Mouse (Mus musculus) CH12.LX (cell line): ENCODE data around the gene Asic2. TPM values are rescaled to one million over a fixed set of nuclear protein-coding genes. Genes with fewer than 3 reads are reported as not detected.
A peak's percentile ranks its signal among the peaks of the same experiment; 100 is the strongest.

Experiments used
- DNase-seq: peaks from one replicate; pipeline ENCODE4 v3.0.0-alpha.2; 2013; ENCODE audit errors: extremely low read depth
- H3K27ac ChIP-seq: 2 replicates; pipeline ENCODE4 v1.5.1; 2012; ENCODE audit warnings: low read depth, mild to moderate bottlenecking, control low read depth, moderate library complexity; ENCODE audit not compliant: insufficient read depth
- H3K27me3 ChIP-seq: replicated peaks from 2 replicates; pipeline ENCODE3; 2012; ENCODE audit warnings: inconsistent platforms
- H3K36me3 ChIP-seq, 2 experiments: replicated peaks in 1 of 2; 2 replicates each; pipeline versions ENCODE3 to v1.6.1; 2012; ENCODE audit warnings: inconsistent platforms in 1 of 2, low read length in 1 of 2, mild to moderate bottlenecking in 1 of 2, mixed read lengths in 1 of 2, moderate library complexity in 1 of 2; ENCODE audit not compliant: control insufficient read depth in 1 of 2, insufficient read depth in 1 of 2
- H3K4me1 ChIP-seq, 2 experiments: 2 replicates each; pipeline ENCODE4 v1.6.1; 2012; ENCODE audit warnings: inconsistent platforms in 1 of 2, moderate library complexity in 1 of 2; ENCODE audit not compliant: insufficient read depth in 2 of 2, control insufficient read depth in 1 of 2
- H3K4me2 ChIP-seq: 2 replicates; pipeline ENCODE4 v1.6.1; 2012; ENCODE audit warnings: low read depth, mild to moderate bottlenecking, control low read depth; ENCODE audit not compliant: poor library complexity, insufficient read depth, severe bottlenecking
- H3K4me3 ChIP-seq, 3 experiments: fragments of 150-350 bp in 1 of 3; sonication (generic) in 1 of 3; replicated peaks in 1 of 3; 2 replicates each; pipeline versions ENCODE3 to v1.5.1; 2011 to 2012; ENCODE audit warnings: low read depth in 2 of 3, low read length in 2 of 3, mild to moderate bottlenecking in 2 of 3, moderate library complexity in 2 of 3, control low read depth in 1 of 3, improper control_type of control experiment in 1 of 3, inconsistent platforms in 1 of 3, mixed read lengths in 1 of 3; ENCODE audit not compliant: poor library complexity in 1 of 3
- H3K79me2 ChIP-seq: replicated peaks from 2 replicates; pipeline ENCODE4 v1.6.1; 2012; ENCODE audit warnings: mild to moderate bottlenecking, moderate library complexity; ENCODE audit not compliant: control insufficient read depth, poor library complexity, insufficient read depth, severe bottlenecking; ENCODE audit errors: extremely low read depth
- H3K9ac ChIP-seq: 2 replicates; pipeline ENCODE4 v1.6.1; 2012; ENCODE audit warnings: low read depth, mild to moderate bottlenecking, control low read depth, moderate library complexity; ENCODE audit not compliant: insufficient read depth
- H3K9me3 ChIP-seq: replicated peaks from 2 replicates; pipeline ENCODE3; 2012; ENCODE audit warnings: low read length, inconsistent platforms, mixed read lengths
- BHLHE40 ChIP-seq: IDR thresholded peaks from 2 replicates; pipeline ENCODE4 v1.6.1; 2011; ENCODE audit warnings: mild to moderate bottlenecking, low read depth, low read length, improper control_type of control experiment
- CHD1 ChIP-seq: IDR thresholded peaks from 2 replicates; pipeline ENCODE4 v1.6.1; 2012; ENCODE audit warnings: low read depth, low read length, improper control_type of control experiment, inconsistent platforms
- CHD2 ChIP-seq: IDR thresholded peaks from 2 replicates; pipeline ENCODE4 v1.6.1; 2011; ENCODE audit warnings: low read length, improper control_type of control experiment
- CTCF ChIP-seq, 2 experiments: IDR thresholded peaks in 1 of 2; conservative IDR thresholded peaks in 1 of 2; 2 replicates each; pipeline ENCODE4 v1.5.1; 2011 to 2012; ENCODE audit warnings: low read depth in 2 of 2, low read length in 2 of 2, improper control_type of control experiment in 1 of 2, inconsistent platforms in 1 of 2, mild to moderate bottlenecking in 1 of 2, moderate library complexity in 1 of 2
- E2F4 ChIP-seq: IDR thresholded peaks from 2 replicates; pipeline ENCODE4 v1.6.1; 2011; ENCODE audit warnings: low read depth, low read length, improper control_type of control experiment; ENCODE audit not compliant: insufficient replicate concordance
- ELF1 ChIP-seq: IDR thresholded peaks from 2 replicates; pipeline ENCODE4 v1.6.1; 2014; ENCODE audit warnings: low read depth, mild to moderate bottlenecking, inconsistent platforms, low read length, improper control_type of control experiment
- EP300 ChIP-seq: IDR thresholded peaks from 2 replicates; pipeline ENCODE4 v1.6.1; 2011; ENCODE audit warnings: low read length, improper control_type of control experiment
- ETS1 ChIP-seq: conservative IDR thresholded peaks from 2 replicates; pipeline ENCODE4 v1.6.1; 2012; ENCODE audit warnings: low read depth, mild to moderate bottlenecking, inconsistent platforms, low read length, improper control_type of control experiment, moderate library complexity
- GABPA ChIP-seq: IDR thresholded peaks from 2 replicates; pipeline ENCODE4 v1.6.1; 2012; ENCODE audit warnings: low read depth, low read length, improper control_type of control experiment, inconsistent platforms; ENCODE audit not compliant: insufficient replicate concordance
- HCFC1 ChIP-seq: IDR thresholded peaks from 2 replicates; pipeline ENCODE4 v1.6.1; 2012; ENCODE audit warnings: low read depth, mild to moderate bottlenecking, inconsistent platforms, low read length, improper control_type of control experiment
- IRF4 ChIP-seq: IDR thresholded peaks from 2 replicates; pipeline ENCODE4 v1.6.1; 2014; ENCODE audit warnings: low read depth, mild to moderate bottlenecking, inconsistent platforms, low read length, improper control_type of control experiment
- JUN ChIP-seq: IDR thresholded peaks from 2 replicates; pipeline ENCODE4 v1.6.1; 2011; ENCODE audit warnings: low read depth, mild to moderate bottlenecking, low read length, improper control_type of control experiment, moderate library complexity; ENCODE audit not compliant: insufficient read depth
- JUND ChIP-seq: conservative IDR thresholded peaks from 2 replicates; pipeline ENCODE4 v1.6.1; 2011; ENCODE audit warnings: low read depth, low read length, improper control_type of control experiment
- KAT2A ChIP-seq: IDR thresholded peaks from 2 replicates; pipeline ENCODE4 v1.6.1; 2012; ENCODE audit warnings: low read length, improper control_type of control experiment, inconsistent platforms; ENCODE audit not compliant: insufficient replicate concordance
- MAFK ChIP-seq: IDR thresholded peaks from 2 replicates; pipeline ENCODE4 v1.6.1; 2011; ENCODE audit warnings: low read length, improper control_type of control experiment; ENCODE audit not compliant: insufficient replicate concordance
- MAX ChIP-seq: IDR thresholded peaks from 2 replicates; pipeline ENCODE4 v1.6.1; 2011; ENCODE audit warnings: low read length, improper control_type of control experiment
- MAZ ChIP-seq: IDR thresholded peaks from 2 replicates; pipeline ENCODE4 v1.6.1; 2012; ENCODE audit warnings: low read depth, mild to moderate bottlenecking, inconsistent platforms, low read length, improper control_type of control experiment, moderate library complexity
- MEF2A ChIP-seq: IDR thresholded peaks from 2 replicates; pipeline ENCODE4 v1.6.1; 2014; ENCODE audit warnings: low read depth, mild to moderate bottlenecking, inconsistent platforms, low read length, improper control_type of control experiment, borderline replicate concordance
- MXI1 ChIP-seq: IDR thresholded peaks from 2 replicates; pipeline ENCODE4 v1.6.1; 2011; ENCODE audit warnings: mild to moderate bottlenecking, low read depth, low read length, improper control_type of control experiment
- MYC ChIP-seq: IDR thresholded peaks from 2 replicates; pipeline ENCODE4 v1.6.1; 2011; ENCODE audit warnings: low read depth, mild to moderate bottlenecking, improper control_type of control experiment, low read length
- NELFE ChIP-seq: IDR thresholded peaks from 2 replicates; pipeline ENCODE4 v1.6.1; 2011; ENCODE audit warnings: low read depth, low read length, improper control_type of control experiment
- NRF1 ChIP-seq: IDR thresholded peaks from 2 replicates; pipeline ENCODE4 v1.6.1; 2014; ENCODE audit warnings: low read depth, mild to moderate bottlenecking, inconsistent platforms, low read length, improper control_type of control experiment, moderate library complexity
- PAX5 ChIP-seq: IDR thresholded peaks from 2 replicates; pipeline ENCODE4 v1.6.1; 2012; ENCODE audit warnings: low read length, inconsistent platforms, mixed read lengths
- POLR2A ChIP-seq: IDR thresholded peaks from 2 replicates; pipeline ENCODE4 v1.6.1; 2011; ENCODE audit warnings: low read depth, mild to moderate bottlenecking, improper control_type of control experiment, low read length
- POLR2AphosphoS2 ChIP-seq: IDR thresholded peaks from 2 replicates; pipeline ENCODE4 v1.6.1; 2011; ENCODE audit warnings: low read depth, low read length, improper control_type of control experiment
- RAD21 ChIP-seq: IDR thresholded peaks from 2 replicates; pipeline ENCODE4 v1.6.1; 2011; ENCODE audit warnings: low read depth, mild to moderate bottlenecking, low read length, improper control_type of control experiment, moderate library complexity
- RCOR1 ChIP-seq: conservative IDR thresholded peaks from 2 replicates; pipeline ENCODE4 v1.6.1; 2012; ENCODE audit warnings: low read depth, mild to moderate bottlenecking, inconsistent platforms, low read length, improper control_type of control experiment
- SIN3A ChIP-seq: IDR thresholded peaks from 2 replicates; pipeline ENCODE4 v1.6.1; 2012; ENCODE audit warnings: low read length, improper control_type of control experiment, inconsistent platforms
- SMC3 ChIP-seq: IDR thresholded peaks from 2 replicates; pipeline ENCODE4 v1.6.1; 2011; ENCODE audit warnings: low read depth, low read length, improper control_type of control experiment
- TBP ChIP-seq: conservative IDR thresholded peaks from 2 replicates; pipeline ENCODE4 v1.6.1; 2011; ENCODE audit warnings: low read depth, low read length, improper control_type of control experiment
- TCF12 ChIP-seq: IDR thresholded peaks from 2 replicates; pipeline ENCODE4 v1.6.1; 2014; ENCODE audit warnings: low read depth, mild to moderate bottlenecking, inconsistent platforms, low read length, improper control_type of control experiment
- UBTF ChIP-seq: IDR thresholded peaks from 2 replicates; pipeline ENCODE4 v1.6.1; 2012; ENCODE audit warnings: low read depth, mild to moderate bottlenecking, inconsistent platforms, low read length, improper control_type of control experiment, moderate library complexity
- USF1 ChIP-seq: IDR thresholded peaks from 2 replicates; pipeline ENCODE4 v1.6.1; 2014; ENCODE audit warnings: low read depth, mild to moderate bottlenecking, inconsistent platforms, low read length, improper control_type of control experiment
- USF2 ChIP-seq: conservative IDR thresholded peaks from 2 replicates; pipeline ENCODE4 v1.6.1; 2011; ENCODE audit warnings: low read depth, low read length, improper control_type of control experiment
- ZC3H11A ChIP-seq: IDR thresholded peaks from 2 replicates; pipeline ENCODE4 v1.6.1; 2012; ENCODE audit warnings: low read depth, mild to moderate bottlenecking, inconsistent platforms, low read length, improper control_type of control experiment
- ZKSCAN1 ChIP-seq: IDR thresholded peaks from 2 replicates; pipeline ENCODE4 v1.6.1; 2012; ENCODE audit warnings: low read depth, inconsistent platforms, low read length, improper control_type of control experiment, borderline replicate concordance
- ZMIZ1 ChIP-seq: IDR thresholded peaks from 2 replicates; pipeline ENCODE4 v1.6.1; 2012; ENCODE audit warnings: low read depth, mild to moderate bottlenecking, inconsistent platforms, low read length, improper control_type of control experiment
- ZNF384 ChIP-seq: IDR thresholded peaks from 2 replicates; pipeline ENCODE4 v1.6.1; 2012; ENCODE audit warnings: low read depth, low read length, improper control_type of control experiment, inconsistent platforms
- dilution Hi-C: fragments of 300-500 bp; cut with MboI; formaldehyde crosslinking; loops from 2 replicates; pipeline ENCODE4 v1.14.3; 2020; ENCODE audit warnings: low sequenced_read_pairs; ENCODE audit not compliant: extremely low pct_unique_long_range_greater_than_20kb, extremely low pct_ligation_motif_present
- in situ Hi-C: fragments of 300-500 bp; cut with MboI; formaldehyde crosslinking; loops from 3 replicates; pipeline ENCODE4 v1.14.3; 2019; ENCODE audit warnings: low sequenced_read_pairs, low pct_ligation_motif_present, low pct_unique_long_range_greater_than_20kb, mixed read lengths
- polyA plus RNA-seq: library from polyadenylated mRNA; unstranded; fragments of >175 nt; gene quantifications from 2 replicates; pipeline ENCODE4 v1.2.1, GENCODE M21; 2012; ENCODE audit warnings: low read depth; ENCODE audit not compliant: insufficient read length
- total RNA-seq, 2 experiments: library from RNA; depleted of rRNA; stranded (reverse); fragments of 300-350 nt in 1 of 2; fragments of >200 nt in 1 of 2; gene quantifications; 2 replicates each; pipeline ENCODE4 v1.2.3; 2012 to 2014

The Asic2 gene
- total and polyA plus RNA-seq, 3 experiments: not detected

DNA sequence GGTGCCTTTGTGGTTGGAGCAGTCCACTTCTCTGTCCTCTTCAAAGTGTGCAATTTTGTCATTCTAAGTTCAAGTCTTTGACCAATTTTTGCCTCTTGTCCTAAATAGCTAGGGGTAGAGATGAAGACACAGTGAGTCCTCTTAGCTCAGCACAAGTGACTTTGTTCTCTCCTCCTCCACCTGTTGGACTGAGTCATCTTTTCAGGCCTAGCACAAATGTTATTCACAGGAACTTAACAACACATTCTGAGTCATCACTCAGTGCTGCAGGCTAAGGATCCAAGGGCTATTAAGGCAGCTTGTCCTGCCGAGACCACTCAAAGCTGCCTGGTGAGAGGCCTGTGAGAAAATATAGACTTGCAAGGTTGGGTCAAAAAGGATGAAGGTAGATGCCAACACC lies 705.1 kb downstream of the Asic2 start:
- peak; percentile 42 for DNase-seq
- in situ Hi-C loops (no loop called here), dilution Hi-C loops (no loop called here)
- Histone ChIP-seq H3K4me3 (no peak overlapping the region), H3K27me3 (peaks cover 26% of the 10 kb centered on the region), H3K4me2 (no peak overlapping the region), H3K36me3 (no peaks in the 10 kb centered on the region), H3K27ac (no peak overlapping the region), H3K9ac (0 out of 2 replicates have a peak overlapping the region, but pooled peaks have one; percentile 39), H3K4me1 (peaks cover 6 to 19% of the 10 kb centered on the region in 2 experiments), H3K79me2 (no peaks in the 10 kb centered on the region), H3K9me3 (peaks cover 5% of the 10 kb centered on the region)
- TF ChIP-seq RCOR1: no peak
- TF ChIP-seq ZKSCAN1: no peak
- TF ChIP-seq USF2: no peak
- no peak; the same call in 1 of the 2 replicates for TF ChIP-seq NRF1
- TF ChIP-seq IRF4: peak; percentile 9; the same call in 1 of the 2 replicates
- TF ChIP-seq CHD1: no peak
- TF ChIP-seq TCF12: 0 out of 2 replicates have a peak, but pooled peaks have one; percentile 9
- TF ChIP-seq ZMIZ1: no peak
- TF ChIP-seq JUND: peak; percentile 27; the same call in 1 of the 2 replicates
- no peak for TF ChIP-seq ZC3H11A
- 0 out of 2 replicates have a peak, but pooled peaks have one; percentile 31 for TF ChIP-seq MEF2A
- 0 out of 2 replicates have a peak, but pooled peaks have one; percentile 45 for TF ChIP-seq TBP
- peak; percentile 61; the same call in 1 of the 2 replicates for TF ChIP-seq EP300
- no peak; the same call in 1 of the 2 replicates for TF ChIP-seq RAD21
- no peak for TF ChIP-seq CTCF (conservative IDR thresholded peaks at IDR 0.05 in 1 of 2, IDR thresholded peaks at IDR 0.05 in 1 of 2; ENCODE audit: low read depth in 2 of 2, low read length in 2 of 2)
- TF ChIP-seq UBTF: 0 out of 2 replicates have a peak, but pooled peaks have one; percentile 43
- peak; percentile 63 for TF ChIP-seq ETS1
- TF ChIP-seq POLR2A: no peak
- TF ChIP-seq E2F4: no peak
- TF ChIP-seq NELFE: no peak
- TF ChIP-seq MAX: no peak; the same call in 1 of the 2 replicates
- no peak for TF ChIP-seq CHD2
- TF ChIP-seq SIN3A: no peak
- TF ChIP-seq MYC: no peak
- no peak; the same call in 1 of the 2 replicates for TF ChIP-seq MAZ
- 0 out of 2 replicates have a peak, but pooled peaks have one; percentile 42 for TF ChIP-seq MAFK
- no peak for TF ChIP-seq KAT2A
- no peak for TF ChIP-seq GABPA
- TF ChIP-seq SMC3: no peak
- no peak for TF ChIP-seq USF1
- no peak for TF ChIP-seq POLR2AphosphoS2
- no peak for TF ChIP-seq ELF1
- TF ChIP-seq JUN: no peak; the same call in none of the 2 replicates
- no peak for TF ChIP-seq ZNF384
- peak; percentile 37 for TF ChIP-seq BHLHE40
- peak; percentile 13; the same call in 1 of the 2 replicates for TF ChIP-seq HCFC1
- no peak for TF ChIP-seq MXI1
- no peak for TF ChIP-seq PAX5
